Mouse (Mus musculus) ES-CJ7 (cell line): ENCODE data around the gene Adcyap1r1.

ENCODE experiments used
- DNase-seq: peaks from one replicate; pipeline ENCODE4 v3.0.0; 2011; ENCODE audit warnings: low read depth, low spot score

Adcyap1r1 gene

DNA sequence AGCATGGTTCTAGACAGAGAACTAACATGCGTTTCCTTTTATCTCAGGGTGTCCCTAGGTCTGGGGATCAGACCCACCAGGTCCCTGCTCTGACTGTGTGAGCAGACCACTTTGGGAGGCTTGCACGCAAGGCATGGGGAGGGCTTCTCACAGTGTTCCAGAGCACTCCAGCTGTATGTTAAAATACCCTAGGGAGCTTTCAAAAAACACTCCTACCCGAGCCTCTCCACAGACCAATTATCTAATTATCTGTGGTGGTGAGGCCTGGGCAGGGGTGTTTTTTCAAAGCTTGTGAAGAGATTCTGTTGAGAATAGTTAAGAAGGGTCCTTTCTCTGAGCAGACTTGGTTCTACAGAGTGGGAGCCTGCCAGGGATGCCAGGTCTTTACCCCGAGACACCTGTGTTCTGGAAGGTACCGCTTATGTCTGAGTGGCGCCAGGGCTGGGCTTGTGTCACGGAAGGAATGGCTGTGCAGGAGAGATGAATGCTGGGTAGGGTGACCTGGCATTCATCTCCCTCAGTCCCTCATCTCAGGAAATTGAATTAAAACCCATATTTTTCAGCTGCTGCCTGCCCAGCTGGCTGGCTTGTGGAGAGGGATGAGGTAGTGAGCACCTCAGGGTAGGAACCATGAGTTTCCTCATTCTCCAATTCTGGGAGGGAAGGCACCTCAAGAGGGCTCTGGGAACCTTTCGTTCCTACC lies 2.7 kb upstream of the Adcyap1r1 start:
- no peak for DNase-seq

- no peak for DNase-seq
These were observed 603 bp downstream of the Adcyap1r1 start for GRCm38 (mm10) chr6:55452381-55452780.

DNA sequence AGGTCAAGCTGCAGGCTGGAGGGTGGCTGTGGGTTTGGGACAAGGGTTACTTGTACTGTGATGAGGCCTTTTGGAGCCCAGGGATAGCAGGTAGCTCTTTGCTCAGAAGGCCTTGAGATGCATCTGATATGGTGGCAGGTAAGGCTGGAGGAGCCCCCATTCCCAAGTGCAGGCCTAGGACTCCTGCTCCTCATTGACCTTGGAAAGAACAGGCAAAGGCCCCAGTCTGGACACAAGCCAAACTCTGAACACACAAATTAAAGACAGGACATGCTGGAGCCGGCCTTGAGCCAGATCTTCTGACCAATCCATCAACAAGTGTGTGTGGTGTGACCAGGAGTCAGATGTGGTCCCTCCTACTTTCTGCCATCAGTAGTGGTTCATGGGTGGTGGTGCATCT lies 1.8 kb downstream of the Adcyap1r1 start:
- no peak for DNase-seq

GRCm38 (mm10) chr6:55455641-55456040 lies 3.9 kb downstream of the Adcyap1r1 start:
- DNase-seq = no peak

- DNase-seq = no peak
These were observed 5.9 kb downstream of the Adcyap1r1 start for GRCm38 (mm10) chr6:55457727-55458126.

DNA sequence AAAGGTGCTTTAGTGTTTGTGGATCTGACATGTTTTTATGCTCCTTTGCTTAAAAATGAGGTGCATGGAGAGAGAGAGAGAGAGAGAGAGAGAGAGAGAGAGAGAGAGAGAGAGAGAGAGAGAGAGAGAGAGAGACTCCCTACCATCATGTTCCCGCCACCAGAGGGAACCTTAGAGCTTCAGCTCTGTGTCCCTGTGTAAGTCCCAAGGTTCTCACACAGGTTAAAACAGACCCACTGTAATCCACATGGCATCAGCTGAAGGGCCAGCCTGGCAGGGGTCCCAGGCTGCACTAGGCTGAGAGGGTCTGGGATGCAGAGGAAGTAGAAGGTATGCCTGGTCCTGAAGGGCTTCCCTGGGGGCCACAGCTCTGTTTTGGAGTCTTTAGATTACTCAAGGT lies 6.4 kb downstream of the Adcyap1r1 start:
- DNase-seq = no peak

DNA sequence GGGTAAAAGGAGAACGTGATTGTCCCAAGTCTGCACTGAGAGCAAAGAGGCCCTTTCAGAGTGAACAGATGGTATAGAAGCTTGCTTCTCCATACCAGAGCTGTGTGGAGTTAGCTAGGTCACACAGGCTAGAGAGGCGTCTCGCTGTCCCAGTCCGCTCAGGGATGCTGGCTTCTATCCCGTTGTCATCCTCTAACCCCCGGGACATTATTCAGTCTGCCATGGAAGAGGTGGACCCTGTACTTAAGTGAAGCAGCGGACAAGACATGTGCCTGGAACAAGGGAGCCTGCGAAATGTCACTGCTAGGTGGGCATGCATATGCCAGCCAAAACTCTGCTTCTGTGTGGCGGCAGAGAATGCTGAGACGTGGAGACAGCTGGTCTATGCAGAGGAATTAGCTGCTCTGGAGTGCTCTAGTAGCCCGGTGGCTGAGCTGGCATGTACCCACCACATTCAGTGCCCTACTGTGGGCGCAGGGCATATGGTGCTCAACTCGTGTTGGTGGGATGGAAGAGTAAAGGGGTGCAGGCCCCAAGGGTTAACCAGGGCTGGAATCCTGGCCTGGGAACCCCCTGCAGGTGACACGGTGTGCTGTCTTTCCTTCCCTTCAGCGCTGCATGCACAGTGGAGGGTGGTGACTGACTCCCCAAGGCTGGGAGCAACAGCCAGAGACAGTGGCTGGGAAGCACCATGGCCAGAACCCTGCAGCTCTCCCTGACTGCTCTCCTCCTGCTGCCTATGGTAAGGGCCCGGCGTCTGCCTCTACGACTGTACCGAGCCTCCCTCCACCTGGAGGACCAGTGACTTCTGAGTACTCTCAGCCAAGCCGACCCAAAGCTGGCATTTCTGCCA lies 8.0 kb downstream of the Adcyap1r1 start:
- DNase-seq = no peak

- DNase-seq = peak; percentile 43
These were observed 9.4 kb downstream of the Adcyap1r1 start for GRCm38 (mm10) chr6:55461141-55461540.

- DNase-seq = no peak
These were observed 9.9 kb downstream of the Adcyap1r1 start for GRCm38 (mm10) chr6:55461678-55462077.

- DNase-seq = no peak
These were observed 10.6 kb downstream of the Adcyap1r1 start for GRCm38 (mm10) chr6:55462394-55462793.

DNA sequence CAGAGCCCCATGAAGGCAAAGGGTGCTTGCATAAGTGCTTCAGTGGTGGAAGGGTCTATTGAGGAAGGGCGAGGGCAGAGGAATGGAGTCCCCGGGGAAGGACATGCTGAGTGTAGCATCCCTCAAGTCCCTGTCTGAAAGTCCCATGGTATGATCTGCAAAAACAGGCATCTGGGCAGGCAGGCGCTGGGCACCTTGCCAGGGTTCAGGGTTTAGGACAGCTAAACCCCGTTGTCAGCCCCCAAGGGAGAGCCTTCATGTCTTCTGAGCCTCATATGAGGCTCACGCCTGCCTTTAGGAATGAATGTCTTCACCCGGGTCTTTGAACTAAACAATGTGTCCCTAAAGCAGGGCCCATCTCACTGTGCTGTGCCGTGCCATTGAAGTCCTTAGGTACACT lies 12.2 kb downstream of the Adcyap1r1 start:
- no peak for DNase-seq

GRCm38 (mm10) chr6:55465311-55465710 lies 13.5 kb downstream of the Adcyap1r1 start:
- DNase-seq = no peak

- peak; percentile 67 for DNase-seq
These were observed 14.6 kb downstream of the Adcyap1r1 start for GRCm38 (mm10) chr6:55466301-55466761.

- DNase-seq = no peak
These were observed 18.9 kb downstream of the Adcyap1r1 start for GRCm38 (mm10) chr6:55470691-55471090.

- DNase-seq = no peak
These were observed 20.6 kb downstream of the Adcyap1r1 start for GRCm38 (mm10) chr6:55472381-55472780.

DNA sequence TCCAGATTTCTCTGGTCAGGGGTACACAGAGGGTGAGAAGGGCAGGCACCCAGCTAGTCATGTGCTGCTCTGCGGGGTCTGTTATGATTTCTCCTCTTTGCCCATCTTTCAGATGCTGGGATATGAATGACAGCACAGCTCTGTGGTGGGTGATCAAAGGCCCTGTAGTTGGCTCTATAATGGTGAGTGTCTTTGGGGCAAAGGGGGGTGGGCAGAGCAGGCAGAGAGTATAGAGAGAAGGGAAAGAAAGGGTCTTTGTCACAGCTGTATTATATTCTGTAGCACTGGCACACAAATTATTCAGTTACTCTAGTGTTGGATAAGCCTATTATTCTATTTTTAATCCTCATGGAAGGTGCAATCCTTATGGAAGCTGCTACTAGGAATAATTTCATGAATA lies 29.2 kb downstream of the Adcyap1r1 start:
- no peak for DNase-seq

DNA sequence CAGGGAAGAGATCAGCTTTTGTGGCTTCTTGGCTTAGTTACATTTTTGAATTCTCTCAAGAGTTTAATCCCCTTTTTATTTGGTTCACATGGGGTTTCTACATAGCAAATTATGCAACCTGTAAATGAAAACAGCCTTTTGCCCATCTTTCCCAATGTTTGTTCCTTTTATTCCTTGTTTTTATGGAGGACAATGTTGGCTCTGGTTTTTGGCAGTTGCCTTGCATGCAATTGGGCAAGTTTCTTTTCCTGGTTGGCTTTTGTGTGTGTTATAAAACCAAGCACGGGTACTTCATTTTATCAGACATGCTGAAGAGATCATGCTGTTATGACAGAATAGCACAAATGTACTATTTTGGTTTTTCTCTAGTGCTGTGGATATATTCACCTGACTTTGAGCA lies 30.7 kb downstream of the Adcyap1r1 start:
- no peak for DNase-seq

- DNase-seq = no peak
These were observed 31.6 kb downstream of the Adcyap1r1 start for GRCm38 (mm10) chr6:55483360-55483759.

DNA sequence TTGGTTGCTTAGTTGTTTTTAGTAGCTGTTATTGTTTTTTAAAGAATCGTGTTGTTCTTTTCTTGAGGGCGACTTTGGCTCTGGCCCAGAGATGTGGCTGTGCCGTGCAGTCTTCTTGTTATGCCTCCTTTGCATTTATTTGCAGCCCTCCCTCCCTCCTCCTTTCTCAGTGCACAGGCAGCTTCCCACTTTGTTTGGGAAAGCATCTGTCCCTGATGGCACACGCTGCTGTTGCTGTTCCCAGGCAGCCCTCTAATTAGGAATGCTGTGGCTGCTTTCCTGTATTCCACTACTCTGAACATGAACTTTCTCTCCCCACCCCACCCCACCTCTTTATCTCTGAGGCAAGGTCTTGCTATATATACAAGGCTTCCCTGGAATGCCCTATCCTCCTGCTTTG lies 32.4 kb downstream of the Adcyap1r1 start:
- no peak for DNase-seq

DNA sequence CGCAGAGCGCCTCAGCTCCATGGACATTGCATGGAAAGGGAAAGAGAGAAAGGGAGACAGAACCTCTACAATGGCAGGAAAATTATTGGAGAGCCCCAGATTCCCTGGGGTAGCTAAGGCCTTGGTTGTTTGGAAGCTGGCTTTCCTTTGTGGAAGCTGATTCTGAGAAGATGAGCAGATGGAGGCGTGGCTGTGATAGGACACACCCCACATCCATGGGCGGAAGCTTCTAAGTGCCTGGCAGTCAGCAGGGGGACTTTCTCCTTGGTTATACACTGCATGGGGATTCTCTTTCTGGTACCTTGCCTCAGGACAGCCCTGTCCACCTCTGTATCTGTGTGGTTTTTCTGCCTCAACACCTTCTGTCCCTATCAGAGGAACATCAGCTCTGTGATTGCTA lies 33.4 kb downstream of the Adcyap1r1 start:
- no peak for DNase-seq

GRCm38 (mm10) chr6:55487726-55488125 lies 35.9 kb downstream of the Adcyap1r1 start:
- DNase-seq = no peak

DNA sequence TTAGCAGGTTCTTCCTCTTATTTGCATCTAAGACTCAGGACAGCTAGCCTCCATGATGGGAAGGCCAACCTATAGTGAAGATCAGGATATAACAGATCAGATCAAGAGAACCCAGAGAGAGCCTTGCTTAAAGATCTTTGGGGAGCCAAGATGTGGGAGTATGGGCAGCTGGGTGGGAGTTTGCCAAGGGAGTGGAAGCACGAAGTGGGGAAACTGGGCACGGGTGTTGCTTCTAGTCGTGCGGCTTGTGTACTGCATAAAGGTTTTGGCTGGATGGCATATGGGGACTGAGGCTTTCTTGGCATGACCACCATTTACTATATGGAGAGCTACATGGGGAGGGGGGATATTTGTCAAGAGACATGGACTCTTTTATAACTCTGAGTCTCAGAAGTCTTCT lies 44.4 kb downstream of the Adcyap1r1 start:
- no peak for DNase-seq

DNA sequence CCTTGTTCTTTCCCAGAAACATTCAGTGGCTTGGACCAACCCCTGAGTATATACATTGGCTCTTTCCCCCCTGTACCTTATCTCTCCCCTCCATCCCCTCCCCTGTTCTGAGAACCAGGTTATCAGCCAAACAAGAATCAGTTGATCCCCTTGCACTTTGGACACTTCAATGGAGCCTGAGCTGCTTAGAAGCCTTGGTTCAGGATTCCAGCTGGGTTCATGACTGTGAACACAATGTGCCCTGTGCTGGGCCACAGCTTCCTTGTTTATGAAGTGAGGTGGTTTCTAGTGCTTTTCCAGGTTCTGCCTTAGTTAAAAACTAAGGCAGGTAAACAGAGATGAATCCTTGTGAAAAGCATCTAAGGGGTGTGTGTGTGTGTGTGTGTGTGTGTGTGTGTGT lies 47.0 kb downstream of the Adcyap1r1 start:
- no peak for DNase-seq
